Mouse (Mus musculus) E14TG2a.4 (cell line): ENCODE results near the gene Gtpbp10.

Source experiments
- CTCF ChIP-seq: conservative IDR thresholded peaks from 2 replicates; pipeline ENCODE4 v1.5.1; 2014; ENCODE audit warnings: low read length
- NANOG ChIP-seq: IDR thresholded peaks from 2 replicates; pipeline ENCODE4 v1.6.1; 2014; ENCODE audit warnings: borderline replicate concordance, low read length, mixed read lengths
- POU5F1 ChIP-seq: IDR thresholded peaks from 2 replicates; pipeline ENCODE4 v1.6.1; 2014; ENCODE audit warnings: low read length, borderline replicate concordance

DNA sequence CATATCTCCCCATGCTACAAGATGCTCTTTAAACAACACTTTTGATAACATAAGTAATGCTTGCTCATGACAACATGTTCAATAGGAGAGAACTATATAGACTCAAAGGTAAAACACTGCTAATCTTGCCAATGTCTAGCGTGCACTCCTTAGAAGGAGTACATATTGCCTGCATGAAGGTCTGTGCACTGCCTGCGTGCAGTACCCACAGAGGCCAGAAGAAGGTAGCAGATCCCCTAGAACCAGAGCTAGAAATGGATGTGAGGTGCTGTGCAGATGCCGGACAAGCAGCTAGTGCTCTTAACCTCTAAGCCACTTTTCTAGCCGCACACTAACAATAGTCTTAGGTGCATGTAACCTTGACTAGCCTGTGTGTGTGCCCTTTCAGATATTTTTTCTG is 67.2 kb downstream of the Gtpbp10 start:
- TF ChIP-seq CTCF (peak; percentile 65), POU5F1 (no peak), NANOG (no peak)
